Mouse (Mus musculus): ENCODE data around the gene Olfr49.

Olfr49 gene

DNA sequence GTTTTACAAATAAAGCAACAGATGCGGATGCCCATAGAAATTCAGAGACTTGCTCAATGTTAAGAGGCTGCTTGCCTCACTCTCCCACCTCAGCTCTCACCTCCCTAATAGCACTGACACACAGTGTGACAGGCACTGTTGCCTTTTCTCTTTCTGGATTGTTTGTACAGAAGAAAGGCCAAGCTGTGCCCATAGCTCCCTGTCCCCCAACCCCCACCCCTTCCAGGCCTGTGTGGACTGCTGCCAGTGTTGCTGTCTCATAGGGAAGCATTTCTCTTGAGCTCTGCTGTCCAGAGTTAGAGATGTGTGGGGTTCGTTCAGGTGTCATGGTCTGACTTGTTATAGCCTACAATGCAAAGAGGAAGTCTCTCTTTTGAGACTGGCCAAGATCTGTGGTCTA lies 24.5 kb downstream of the Olfr49 start:
- no peak for DNase-seq

DNA sequence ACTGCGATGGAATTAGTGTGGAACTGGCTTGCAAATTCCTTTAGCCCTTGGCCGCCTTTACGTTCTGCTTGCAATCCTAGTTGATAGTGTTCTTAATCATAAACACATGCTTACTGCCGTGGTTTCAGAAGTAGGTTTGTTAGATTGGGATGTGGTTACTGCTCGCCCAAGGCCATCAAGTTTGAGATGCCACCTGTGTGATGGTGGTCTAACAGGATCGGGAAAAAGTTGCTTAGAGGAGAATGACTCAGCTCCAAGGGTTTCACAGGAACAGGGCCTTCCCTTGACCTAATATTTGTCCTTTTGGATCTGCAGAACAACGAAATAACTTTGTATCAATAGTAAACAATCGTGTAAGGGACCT lies 25.0 kb downstream of the Olfr49 start:
- DNase-seq: no peak

GRCm38 (mm10) chr14:54259003-54259721 lies 25.6 kb downstream of the Olfr49 start:
- peak; percentile 98 for DNase-seq

- peak; percentile 65 for DNase-seq
Observed at GRCm38 (mm10) chr14:54258131-54258670, 26.5 kb downstream of the Olfr49 start.

GRCm38 (mm10) chr14:54254670-54255202 lies 30.0 kb downstream of the Olfr49 start:
- no peak for DNase-seq

DNA sequence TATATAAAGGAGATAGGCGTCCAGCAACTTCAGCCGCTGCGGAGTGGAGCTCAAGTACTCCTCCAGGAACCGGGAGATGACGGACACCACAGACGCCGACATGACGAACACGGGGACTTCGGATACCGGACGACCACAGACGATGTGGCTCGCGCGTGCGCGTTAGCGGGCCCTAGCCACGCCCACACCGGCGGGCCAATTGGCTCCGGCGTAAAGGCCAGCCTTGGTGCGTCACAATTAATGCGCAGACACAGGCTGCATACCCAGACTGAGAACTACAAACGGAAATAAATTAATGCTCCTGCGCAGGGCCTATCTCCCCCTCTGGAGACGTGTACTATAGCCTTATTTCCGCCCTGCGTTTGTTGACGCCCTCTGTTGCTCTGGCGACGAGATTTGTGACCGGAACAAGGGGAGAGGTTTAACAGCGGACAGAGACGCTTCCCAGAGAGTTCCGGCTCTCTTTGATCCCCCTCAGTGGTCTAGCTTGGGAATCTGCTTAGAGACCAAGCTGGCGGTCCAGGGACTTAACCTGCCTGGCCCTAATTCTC lies 30.9 kb downstream of the Olfr49 start, which contains the start of the genes Dad1 and Abhd4:
Dad1 (minus strand) TSS at position 364 of the 551 bp plus-strand sequence.
Abhd4 (plus strand) TSS at position 448 of the 551 bp plus-strand sequence.
- peak; percentile 98 for DNase-seq

GRCm38 (mm10) chr14:54250122-54250521 lies 34.6 kb downstream of the Olfr49 start:
- no peak for DNase-seq

GRCm38 (mm10) chr14:54249326-54249725 lies 35.4 kb downstream of the Olfr49 start:
- no peak for DNase-seq

- DNase-seq: no peak
Observed at GRCm38 (mm10) chr14:54246232-54246631, 38.5 kb downstream of the Olfr49 start.

DNA sequence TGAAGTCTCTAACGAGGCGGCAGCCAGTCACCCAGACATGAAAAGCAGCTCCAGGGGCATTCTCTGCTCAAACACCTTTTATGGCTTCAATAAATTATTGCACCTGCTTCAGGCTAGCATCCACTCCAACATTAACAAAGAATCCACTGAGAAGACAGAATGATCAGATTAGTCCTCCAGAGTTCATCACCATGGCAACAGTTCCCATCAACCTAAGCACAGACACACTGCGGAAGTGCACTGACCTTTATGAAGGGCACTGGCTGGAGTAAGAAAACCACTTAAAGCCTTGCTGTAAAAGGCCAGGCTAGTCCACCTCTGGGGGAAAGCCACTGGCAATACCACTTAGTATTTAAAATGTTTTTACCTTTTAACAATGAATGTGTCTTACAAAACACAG lies 40.6 kb downstream of the Olfr49 start:
- no peak for DNase-seq

- no peak for DNase-seq
Observed at GRCm38 (mm10) chr14:54240542-54240941, 44.2 kb downstream of the Olfr49 start.

DNA sequence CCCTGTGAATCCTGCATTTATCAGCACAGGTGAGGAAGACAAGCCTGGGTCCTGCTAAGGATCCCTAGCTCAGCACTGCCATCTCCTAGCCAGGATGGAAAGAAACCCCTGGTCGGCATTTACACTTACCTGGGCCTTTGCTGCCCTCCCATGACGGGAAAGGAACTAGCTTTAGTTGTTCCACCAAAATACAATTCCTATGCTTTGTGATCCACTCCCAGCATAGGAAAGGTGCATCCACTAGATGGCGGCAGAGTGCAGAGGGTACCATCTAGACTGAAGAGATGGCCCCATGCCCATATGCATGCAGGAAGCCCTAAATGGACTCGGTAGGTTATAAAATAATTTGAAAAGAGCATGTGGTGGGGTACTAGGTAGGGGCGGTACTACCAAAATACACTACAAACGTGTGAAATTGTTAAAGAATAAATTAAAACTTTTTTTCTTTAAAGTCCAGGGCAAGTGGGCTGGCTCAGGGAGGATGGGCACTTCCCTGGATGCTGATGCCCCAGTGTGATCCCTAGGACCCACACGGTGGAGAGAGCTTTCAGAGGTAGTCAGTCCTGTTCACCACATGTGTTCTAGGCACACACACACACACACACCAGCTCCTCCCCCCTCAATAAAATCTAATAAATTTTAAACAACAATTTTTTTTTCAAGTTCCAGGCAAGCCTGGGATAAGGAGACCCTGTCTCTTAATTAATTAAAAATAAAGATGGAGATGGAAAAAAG lies 45.6 kb downstream of the Olfr49 start:
- peak; percentile 84 for DNase-seq

DNA sequence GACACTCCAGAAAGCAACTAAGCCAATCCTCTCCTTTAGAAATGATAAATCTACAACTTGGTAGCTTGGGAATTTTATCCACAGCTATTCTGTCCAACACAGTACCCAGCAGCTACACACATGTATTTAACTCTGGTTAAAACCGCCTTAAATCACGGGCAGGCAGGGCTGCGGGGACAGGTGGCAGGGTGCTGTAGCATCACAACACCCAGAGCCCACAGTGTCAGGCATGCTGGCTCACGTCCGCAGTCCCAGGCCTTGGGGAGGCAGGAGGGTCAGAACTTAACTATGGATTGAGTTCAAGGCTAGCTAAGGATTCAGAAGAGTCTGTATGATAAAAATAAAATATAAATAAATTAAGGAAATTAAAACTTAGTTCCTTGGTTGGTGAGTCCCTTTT lies 47.9 kb downstream of the Olfr49 start:
- no peak for DNase-seq

GRCm38 (mm10) chr14:54235825-54236540 lies 48.8 kb downstream of the Olfr49 start:
- no peak for DNase-seq

DNA sequence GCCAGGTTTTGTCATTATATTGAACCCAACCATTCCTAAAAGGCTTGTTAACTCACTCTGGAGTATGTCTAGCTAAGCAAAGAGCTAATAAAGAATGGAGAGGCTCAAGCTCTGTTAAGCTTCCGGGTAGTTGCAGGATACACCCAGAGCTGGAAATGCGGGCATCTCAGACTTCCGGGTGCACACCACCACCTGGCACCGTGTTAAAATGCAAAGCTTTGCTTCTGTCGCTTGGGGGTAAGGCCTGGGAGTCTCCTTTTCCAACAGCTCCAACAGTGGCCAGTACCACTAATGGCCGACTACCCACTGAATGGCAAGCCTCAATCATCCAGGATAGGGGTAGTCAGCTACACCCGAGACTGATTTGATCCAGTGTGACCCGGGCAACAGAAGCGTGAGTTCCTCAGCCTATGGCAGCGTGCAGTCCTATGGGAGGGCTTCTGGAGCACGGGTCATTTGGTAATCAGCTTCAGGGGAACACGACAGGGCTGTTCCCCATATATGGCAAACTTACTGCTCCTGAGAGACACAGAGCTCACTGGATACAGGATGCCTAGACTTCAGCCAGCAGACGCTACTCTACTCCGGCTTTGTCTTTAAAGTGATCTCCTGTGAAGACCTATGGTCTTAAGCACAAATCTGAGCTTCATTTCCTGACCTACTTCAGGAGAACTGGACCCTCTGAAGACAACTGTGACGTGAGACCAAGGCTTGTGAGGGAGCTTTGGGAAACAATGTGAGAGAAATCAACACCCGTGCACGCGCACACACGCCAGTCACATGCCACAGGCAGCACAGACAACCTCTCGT lies 50.3 kb downstream of the Olfr49 start:
- no peak for DNase-seq

- no peak for DNase-seq
Observed at GRCm38 (mm10) chr14:54233559-54234143, 51.1 kb downstream of the Olfr49 start.

- peak; percentile 34 for DNase-seq
Observed at GRCm38 (mm10) chr14:54232811-54233558, 51.8 kb downstream of the Olfr49 start.

DNA sequence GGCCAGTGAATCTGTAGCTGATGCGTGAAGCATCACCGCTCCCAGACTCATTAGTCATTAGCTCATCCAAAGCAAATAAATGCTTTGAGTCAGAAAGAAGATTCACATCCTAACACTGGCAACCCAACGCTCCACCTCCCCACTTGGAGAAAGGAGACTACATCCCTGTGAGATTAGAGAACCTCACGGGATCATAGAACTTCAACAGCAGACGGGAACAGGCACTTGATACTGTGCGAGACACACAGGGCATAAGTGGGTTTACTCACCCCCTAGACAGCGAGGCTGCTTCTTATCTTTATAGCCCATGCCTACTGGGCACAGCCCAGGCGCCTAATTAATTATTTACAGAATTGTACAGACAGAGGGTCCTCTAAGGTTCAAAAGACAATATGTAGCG lies 52.6 kb downstream of the Olfr49 start:
- no peak for DNase-seq

DNA sequence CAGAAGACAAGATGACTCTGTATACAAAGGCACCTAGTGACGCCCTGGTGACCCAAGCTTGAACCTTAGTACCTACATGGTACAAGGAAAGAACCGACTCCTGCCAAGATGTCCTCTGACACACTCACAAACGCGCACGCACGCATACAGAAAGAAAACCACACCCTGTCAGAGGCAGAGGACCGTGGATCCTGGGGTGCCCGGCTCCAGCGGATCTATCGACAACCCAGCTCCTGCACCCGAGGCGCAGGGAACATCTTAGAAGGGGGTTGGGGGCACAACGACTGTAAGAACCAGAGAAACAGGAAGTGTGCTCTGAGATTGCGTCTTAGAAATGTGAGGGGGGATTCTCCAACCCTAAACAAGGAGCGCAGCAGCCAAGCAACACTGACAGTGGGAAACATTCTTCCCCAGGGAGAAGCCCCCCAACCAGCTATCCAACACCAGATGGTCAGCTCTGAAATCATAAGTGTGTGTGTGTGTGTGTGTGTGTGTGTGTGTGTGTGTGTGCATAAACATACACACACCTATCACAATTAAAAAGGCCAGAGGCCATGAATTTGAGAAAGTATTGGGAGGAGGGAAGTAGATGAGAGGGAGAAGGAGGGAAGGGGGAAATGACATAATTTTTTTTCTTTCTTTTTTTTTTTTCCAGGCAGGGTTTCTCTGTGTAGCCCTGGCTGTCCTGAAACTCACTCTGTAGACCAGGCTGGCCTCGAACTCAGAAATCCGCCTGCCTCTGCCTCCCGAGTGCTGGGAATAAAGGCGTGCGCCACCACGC lies 53.4 kb downstream of the Olfr49 start:
- DNase-seq: no peak

DNA sequence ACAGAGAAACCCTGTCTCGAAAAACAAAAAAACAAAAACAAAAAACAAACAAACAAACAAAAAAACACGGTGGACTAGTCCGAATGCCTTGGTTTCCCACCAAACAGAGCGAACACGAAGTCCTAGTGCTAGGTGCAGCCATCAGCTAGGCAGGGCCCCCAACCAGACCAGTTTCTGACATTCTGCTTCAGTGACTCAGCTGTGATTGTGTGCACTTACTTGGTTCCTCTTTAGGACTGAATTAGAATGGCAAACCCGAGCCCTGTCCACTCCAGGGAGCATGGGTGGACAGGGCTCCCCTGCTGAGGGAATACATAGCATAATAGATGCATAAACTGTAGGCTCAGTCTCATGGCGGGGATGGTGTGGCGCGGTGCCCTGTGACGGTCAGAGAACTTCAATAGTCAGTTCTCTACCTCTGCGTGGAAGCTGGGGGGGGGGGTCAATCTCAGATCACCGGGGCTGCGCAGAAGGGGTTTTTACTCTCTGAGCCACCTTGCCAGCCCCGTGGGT lies 54.0 kb downstream of the Olfr49 start:
- no peak for DNase-seq
